Mouse (Mus musculus) gastrocnemius, adult 8-10 months (tissue): ENCODE measurements at regions not wholly inside any gene's neighbourhood (a gene's known extent, or its start where the extent isn't known, plus 50 kb on each side); places are given as distances from the start of the nearest gene placed in this dataset.
A peak's percentile ranks its signal among the peaks of the same experiment; 100 is the strongest.

Experiments used
- DNase-seq, 2 experiments: peaks; one replicate each; pipeline ENCODE4 v3.0.0; 2022; ENCODE audit warnings: low spot score in 2 of 2

- no peak for DNase-seq
Measured at GRCm38 (mm10) chr11:50547776-50548175, 54.1 kb upstream of the Adamts2 start.

- peak in 1 of 2 experiments; percentile 20 for DNase-seq
Measured at GRCm38 (mm10) chr11:50546456-50547144, 55.3 kb upstream of the Adamts2 start.

DNA sequence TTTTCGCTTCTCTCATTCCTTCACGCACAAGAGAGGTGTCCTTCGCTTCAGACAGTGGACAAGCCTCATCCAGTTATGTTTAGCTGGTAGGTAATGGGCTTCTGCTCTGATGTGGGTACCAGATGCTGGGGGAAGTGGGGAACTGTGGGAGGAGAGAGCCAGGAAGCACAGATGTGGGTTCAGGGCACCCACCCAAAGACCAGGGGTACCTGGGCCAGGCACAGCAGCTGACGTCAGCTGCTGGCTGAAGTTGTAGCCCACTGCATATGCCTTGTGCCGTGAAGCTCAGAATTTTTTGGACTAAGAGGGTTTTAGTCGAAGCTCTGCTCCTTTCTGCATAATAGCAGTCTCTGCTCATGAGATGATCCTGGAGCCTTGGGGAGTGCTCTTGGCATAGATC lies 56.5 kb upstream of the Adamts2 start:
- DNase-seq: no peak

- peak; percentile 44 to 73 for DNase-seq
Measured at GRCm38 (mm10) chr11:50540136-50540535, 61.7 kb upstream of the Adamts2 start.

- DNase-seq: peak; percentile 8 to 16
Measured at GRCm38 (mm10) chr11:50534266-50534665, 67.6 kb upstream of the Adamts2 start.

GRCm38 (mm10) chr11:50527923-50528322 lies 74.0 kb upstream of the Adamts2 start:
- DNase-seq: no peak

DNA sequence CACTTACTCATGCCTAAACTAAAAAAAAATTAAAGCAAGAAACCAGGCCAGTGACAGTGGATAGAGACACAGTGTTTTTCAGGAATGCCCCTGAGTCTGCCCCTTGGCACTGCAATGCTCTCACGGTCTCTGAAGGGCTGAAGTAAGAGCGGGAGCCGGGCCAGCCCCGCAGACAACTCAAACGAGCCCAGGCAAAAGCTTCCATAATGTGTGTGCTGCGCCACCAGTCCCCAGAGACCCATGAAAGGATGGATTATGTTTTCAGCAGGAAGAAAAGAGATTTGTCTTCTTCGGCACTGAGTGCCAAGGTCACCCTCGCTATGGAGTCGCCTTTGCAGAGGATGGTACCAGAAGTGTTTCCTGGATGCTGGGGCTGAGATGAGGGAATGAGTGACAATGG lies 81.7 kb upstream of the Adamts2 start:
- no peak for DNase-seq

- no peak for DNase-seq
Measured at GRCm38 (mm10) chr11:50507882-50508281, 77.0 kb upstream of the Rufy1 start.

- DNase-seq: no peak
Measured at GRCm38 (mm10) chr11:50507498-50507824, 76.5 kb upstream of the Rufy1 start.

GRCm38 (mm10) chr11:50506820-50507497 lies 76.0 kb upstream of the Rufy1 start:
- no peak for DNase-seq

DNA sequence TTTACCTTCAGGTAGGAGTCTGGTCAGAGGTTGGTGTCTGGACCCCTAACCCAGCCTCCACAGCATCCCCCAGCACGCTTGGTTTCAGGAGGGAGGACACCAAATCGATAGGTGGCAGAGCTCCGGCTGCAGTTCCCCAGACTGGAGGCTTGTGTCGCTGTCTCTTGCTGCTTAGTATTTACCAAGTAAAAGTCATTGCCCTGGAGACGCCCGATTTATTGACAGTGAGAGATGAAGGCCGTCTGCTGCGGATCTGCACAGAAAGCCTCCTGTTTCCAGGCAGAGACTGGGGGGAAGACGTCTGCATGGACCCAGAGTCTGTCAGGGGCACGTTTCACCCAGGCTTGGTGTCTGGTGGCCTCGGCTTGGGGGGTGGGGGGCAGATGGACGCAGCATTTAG lies 70.4 kb upstream of the Rufy1 start:
- no peak for DNase-seq

GRCm38 (mm10) chr11:50493123-50493476 lies 62.2 kb upstream of the Rufy1 start:
- DNase-seq: no peak

- DNase-seq: no peak
Measured at GRCm38 (mm10) chr11:50492399-50493122, 61.6 kb upstream of the Rufy1 start.

DNA sequence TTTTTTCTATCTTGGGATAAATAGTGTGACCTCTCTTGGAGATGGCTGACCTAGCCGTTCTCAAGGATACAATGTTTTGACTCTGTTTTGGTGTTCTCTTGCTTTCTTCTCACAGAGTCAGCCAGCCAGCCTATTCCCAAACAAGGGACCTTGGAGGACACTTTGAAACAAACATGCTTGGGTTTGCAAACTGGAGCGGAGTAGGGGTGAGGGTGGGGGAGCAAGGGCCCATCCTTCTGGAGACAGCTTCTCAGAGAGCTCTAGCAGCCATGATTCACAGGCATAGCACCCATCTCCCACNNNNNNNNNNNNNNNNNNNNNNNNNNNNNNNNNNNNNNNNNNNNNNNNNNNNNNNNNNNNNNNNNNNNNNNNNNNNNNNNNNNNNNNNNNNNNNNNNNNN lies 52.9 kb upstream of the Rufy1 start:
- no peak for DNase-seq

GRCm38 (mm10) chr11:50483116-50483515 lies 52.2 kb upstream of the Rufy1 start:
- DNase-seq: no peak

GRCm38 (mm10) chr11:50482607-50483006 lies 51.7 kb upstream of the Rufy1 start:
- DNase-seq: no peak
